Mouse (Mus musculus): ENCODE data around the gene Cebpg. TPM values are rescaled to one million over a fixed set of nuclear protein-coding genes. Genes with fewer than 3 reads are reported as not detected.
A peak's percentile ranks its signal among the peaks of the same experiment; 100 is the strongest.

Gene Cebpg
- total RNA-seq, 2 experiments from 2014 or later: 21.3 to 22.5 TPM

DNA sequence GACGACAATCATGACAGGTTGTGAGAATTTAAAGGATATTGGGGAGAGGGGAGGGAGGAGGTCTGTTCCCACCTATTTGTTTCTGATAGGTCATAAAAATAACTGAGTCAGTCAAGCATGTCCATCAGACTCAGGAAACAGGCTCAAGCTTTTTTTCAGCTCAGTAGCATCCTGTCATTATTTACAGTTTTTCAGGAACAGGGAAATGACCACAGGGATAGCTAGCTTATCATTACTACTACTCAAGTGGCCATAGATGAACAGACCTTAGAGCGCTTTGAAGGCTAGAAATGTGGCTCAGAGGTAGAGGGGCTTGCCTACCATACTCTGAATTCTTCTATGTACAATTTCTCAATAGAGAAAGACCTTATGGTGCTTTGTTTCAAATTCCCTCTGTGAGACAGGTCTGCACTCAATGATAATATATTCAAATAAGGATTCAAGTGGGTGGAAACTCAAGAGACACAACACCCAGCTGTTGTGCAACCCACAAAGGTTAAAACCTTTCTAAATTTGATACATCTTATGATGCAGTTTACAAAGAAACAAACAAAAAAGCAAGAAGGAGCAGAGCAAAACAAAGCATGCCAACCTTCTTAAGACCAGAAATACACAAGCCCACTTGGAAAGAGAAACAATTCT lies 1.3 kb downstream of the Cebpg start:
- ATAC-seq (replicated peaks; ENCODE audit: poor library complexity, severe bottlenecking): no peak

GRCm38 (mm10) chr7:35054286-35054685 lies 2.1 kb downstream of the Cebpg start:
- no peak for ATAC-seq (replicated peaks; ENCODE audit: poor library complexity, severe bottlenecking)

- no peak for ATAC-seq (replicated peaks; ENCODE audit: poor library complexity, severe bottlenecking)
Observed at GRCm38 (mm10) chr7:35053161-35053560, 3.2 kb downstream of the Cebpg start.

- no peak for ATAC-seq (replicated peaks; ENCODE audit: poor library complexity, severe bottlenecking)
Observed at GRCm38 (mm10) chr7:35050540-35050939, 5.8 kb downstream of the Cebpg start.

GRCm38 (mm10) chr7:35046091-35046490 lies 10.3 kb downstream of the Cebpg start:
- ATAC-seq (replicated peaks; ENCODE audit: poor library complexity, severe bottlenecking): no peak

DNA sequence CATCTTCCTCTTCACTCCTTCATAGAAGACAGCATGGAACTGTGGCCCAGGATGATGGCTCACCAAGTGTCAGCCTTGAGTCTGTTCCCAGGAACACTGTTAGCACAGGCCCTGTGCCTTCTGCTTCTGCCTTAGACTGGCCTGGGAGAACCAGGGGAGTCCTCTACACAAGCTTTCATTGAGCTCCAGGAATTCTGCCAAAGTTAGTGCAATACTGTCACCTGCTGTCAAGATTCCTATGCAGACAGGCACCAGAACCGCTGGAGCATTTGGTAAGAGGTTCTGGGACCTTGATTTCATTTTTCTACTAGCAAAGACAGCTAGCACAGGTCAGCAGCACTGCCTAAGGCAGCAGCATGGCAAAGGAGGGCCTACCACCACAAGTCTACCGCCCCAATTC lies 11.7 kb downstream of the Cebpg start:
- ATAC-seq (replicated peaks; ENCODE audit: poor library complexity, severe bottlenecking): no peak

GRCm38 (mm10) chr7:35043266-35043817 lies 13.0 kb downstream of the Cebpg start:
- no peak for ATAC-seq (replicated peaks; ENCODE audit: poor library complexity, severe bottlenecking)

DNA sequence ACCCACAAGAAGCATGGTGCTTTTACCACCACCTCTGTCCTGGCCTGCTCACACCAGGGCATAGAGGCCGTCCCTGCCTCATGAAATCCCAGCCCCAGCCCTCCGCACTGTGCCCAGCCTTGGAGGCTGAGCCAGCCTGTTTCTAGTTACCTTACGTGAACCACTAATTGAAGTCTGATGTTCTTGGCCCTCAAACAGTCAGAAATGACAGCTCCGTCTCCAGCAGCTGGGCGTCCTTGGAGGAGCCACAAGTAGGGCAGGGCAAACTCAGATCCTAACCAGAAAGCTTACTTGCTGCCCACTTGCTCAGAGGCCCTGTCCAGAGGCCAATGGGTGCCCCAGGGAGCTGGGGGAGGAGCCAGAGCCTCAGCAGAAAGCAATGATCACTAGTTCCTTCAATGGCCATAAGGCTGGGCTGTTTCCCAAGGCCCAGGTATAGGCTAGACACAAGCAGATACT lies 13.6 kb downstream of the Cebpg start:
- ATAC-seq (replicated peaks; ENCODE audit: poor library complexity, severe bottlenecking): no peak

GRCm38 (mm10) chr7:35042209-35042554 lies 14.2 kb downstream of the Cebpg start:
- no peak for ATAC-seq (replicated peaks; ENCODE audit: poor library complexity, severe bottlenecking)

- peak; percentile 85 for ATAC-seq (replicated peaks; ENCODE audit: poor library complexity, severe bottlenecking)
Observed at GRCm38 (mm10) chr7:35041286-35042208, 14.8 kb downstream of the Cebpg start.

- ATAC-seq (replicated peaks; ENCODE audit: poor library complexity, severe bottlenecking): no peak
Observed at GRCm38 (mm10) chr7:35040176-35040972, 16.0 kb downstream of the Cebpg start.

DNA sequence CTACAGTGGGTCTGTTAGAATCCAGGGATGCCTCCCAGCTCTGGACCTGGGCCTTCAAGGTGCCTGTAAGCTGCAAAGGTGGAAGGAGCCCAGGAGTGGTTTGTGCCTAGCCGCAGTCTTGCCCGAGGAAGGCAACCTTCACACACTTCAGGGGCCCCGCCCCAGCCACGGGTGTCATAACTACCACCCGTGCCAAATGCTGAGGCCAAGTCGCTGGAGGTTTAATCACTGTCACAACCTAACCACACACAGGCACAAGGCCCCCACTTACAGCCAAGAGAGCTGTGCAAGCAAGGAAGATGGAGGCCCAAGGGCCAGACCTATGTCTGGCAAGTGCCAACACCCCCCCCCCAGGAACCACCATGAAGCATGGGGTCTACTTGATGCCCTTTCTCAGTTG lies 19.0 kb downstream of the Cebpg start:
- peak; percentile 23; the same call in 1 of the 2 replicates for ATAC-seq (replicated peaks; ENCODE audit: poor library complexity, severe bottlenecking)

- ATAC-seq (replicated peaks; ENCODE audit: poor library complexity, severe bottlenecking): no peak
Observed at GRCm38 (mm10) chr7:35036266-35036731, 20.1 kb downstream of the Cebpg start.

- ATAC-seq (replicated peaks; ENCODE audit: poor library complexity, severe bottlenecking): no peak
Observed at GRCm38 (mm10) chr7:35035565-35035964, 20.8 kb downstream of the Cebpg start.

DNA sequence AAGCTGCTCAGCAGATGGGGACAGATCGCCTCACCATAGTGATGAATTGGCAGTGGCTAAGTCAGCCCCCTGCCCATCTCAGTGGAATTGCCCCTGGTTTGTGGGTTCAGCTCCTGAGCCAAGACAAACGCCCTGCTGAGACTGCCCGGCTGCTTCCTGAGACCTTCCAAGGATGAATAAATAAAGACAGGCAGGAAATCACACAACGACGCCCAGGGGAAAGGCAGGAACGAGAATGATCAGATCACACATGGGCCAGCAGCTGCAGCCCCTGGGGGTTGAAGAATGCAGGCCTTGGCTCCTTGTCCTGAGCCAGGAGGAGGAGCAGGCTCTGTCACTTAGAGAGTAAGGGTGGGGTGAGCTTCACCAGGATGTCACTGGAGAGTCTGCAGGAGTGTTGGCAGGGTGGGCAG lies 21.2 kb downstream of the Cebpg start:
- no peak for ATAC-seq (replicated peaks; ENCODE audit: poor library complexity, severe bottlenecking)

DNA sequence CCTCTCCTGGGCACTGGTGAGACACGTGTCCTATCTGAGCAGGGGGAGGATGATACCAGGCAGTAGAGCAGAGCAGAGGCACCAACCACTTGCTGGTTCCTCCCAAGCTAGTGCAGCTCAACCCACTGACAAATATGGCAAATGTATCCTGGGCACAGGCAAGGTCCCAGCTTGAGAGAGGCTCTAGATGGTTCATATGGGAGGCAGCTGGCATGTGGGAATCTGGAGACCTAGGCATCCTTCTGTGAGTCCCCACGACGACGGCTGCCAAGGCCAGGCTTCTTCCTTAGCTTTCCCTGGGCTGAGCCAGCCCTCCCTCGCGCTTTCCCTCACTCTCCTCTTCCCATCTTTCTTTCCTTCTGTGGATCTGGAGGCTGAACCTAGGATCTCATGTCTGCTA lies 25.8 kb downstream of the Cebpg start:
- ATAC-seq (replicated peaks; ENCODE audit: poor library complexity, severe bottlenecking): no peak

DNA sequence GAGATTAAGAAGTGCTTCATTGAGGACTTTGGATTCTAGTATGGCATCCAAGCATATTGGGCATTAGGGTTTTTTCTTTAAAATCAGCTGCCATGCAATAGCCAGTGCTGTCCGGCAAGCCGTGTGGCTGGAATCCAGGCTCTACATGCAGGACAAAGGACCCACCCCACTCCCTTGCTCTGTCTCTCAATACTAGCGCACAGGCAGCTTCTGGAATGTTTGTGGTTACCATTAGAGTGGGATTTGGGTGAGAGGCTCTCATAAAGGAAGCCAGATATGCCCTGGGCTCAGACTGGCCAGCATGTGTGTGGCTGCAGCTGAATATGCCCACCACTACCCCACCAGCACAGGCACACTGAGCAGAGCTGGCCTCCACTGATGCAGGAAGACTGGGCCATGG lies 26.7 kb downstream of the Cebpg start:
- ATAC-seq (replicated peaks; ENCODE audit: poor library complexity, severe bottlenecking): no peak

GRCm38 (mm10) chr7:35029228-35029627 lies 27.1 kb downstream of the Cebpg start:
- no peak for ATAC-seq (replicated peaks; ENCODE audit: poor library complexity, severe bottlenecking)

GRCm38 (mm10) chr7:35028559-35028958 lies 27.8 kb downstream of the Cebpg start:
- ATAC-seq (replicated peaks; ENCODE audit: poor library complexity, severe bottlenecking): peak; percentile 70

DNA sequence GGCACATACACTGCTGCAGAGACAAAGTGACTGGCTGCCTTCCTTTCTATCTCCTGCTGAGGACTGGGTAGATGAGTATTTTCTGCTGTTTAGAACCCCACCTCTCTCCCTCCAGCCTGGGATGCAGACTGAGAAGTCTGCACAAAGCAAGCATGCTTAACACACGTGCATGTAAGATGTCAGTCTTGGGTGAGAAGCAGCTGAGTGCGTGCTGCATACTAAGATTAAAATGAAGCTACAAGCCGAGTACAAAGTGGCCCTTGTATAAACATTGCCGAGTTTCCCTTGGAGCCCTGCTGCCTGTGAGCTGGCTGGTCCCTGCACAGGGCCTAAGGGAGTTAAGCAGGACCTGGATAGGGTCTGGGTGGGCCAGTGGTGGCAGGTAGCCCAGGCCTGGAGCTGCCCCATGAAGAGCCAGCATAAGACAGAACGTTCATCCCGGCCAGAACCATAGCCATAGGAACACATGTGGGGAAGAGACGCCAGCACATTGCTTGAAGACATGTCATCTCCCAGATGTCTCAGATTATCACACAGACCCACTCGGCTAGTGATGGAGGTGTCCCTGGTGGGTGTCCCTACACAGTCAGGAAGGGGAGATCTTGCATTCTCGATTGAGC lies 28.5 kb downstream of the Cebpg start:
- no peak for ATAC-seq (replicated peaks; ENCODE audit: poor library complexity, severe bottlenecking)

Data from granulocyte monocyte progenitor cell, adult 5-6 weeks (primary cell).